Mouse (Mus musculus) liver, embryonic 14.5 days (tissue): ENCODE results near the gene Dusp12. TPM values are rescaled to one million over a fixed set of nuclear protein-coding genes. Genes with fewer than 3 reads are reported as not detected.

ENCODE experiments used
- ATAC-seq: fragments of 200-750 bp; cut with Nextera tagmentation; 2 replicates; pipeline ENCODE4 v1.8.0; 2017; ENCODE audit warnings: moderate number of reproducible peaks, mild to moderate bottlenecking, moderate library complexity; ENCODE audit not compliant: insufficient read depth
- DNase-seq, 3 experiments: peaks; one replicate each; pipeline ENCODE4 v3.0.0-alpha.2; 2012 to 2013; ENCODE audit warnings: low read depth in 3 of 3, low spot score in 3 of 3
- H3K27ac ChIP-seq: fragments of 300-500 bp; sonication (generic); 2 replicates; pipeline ENCODE4 v1.5.1; 2014; ENCODE audit warnings: moderate library complexity, mild to moderate bottlenecking, control low read depth, inconsistent platforms
- H3K27me3 ChIP-seq: fragments of 300-500 bp; sonication (generic); 2 replicates; pipeline ENCODE4 v1.6.1; 2014; ENCODE audit warnings: mild to moderate bottlenecking, low read length, moderate library complexity; ENCODE audit not compliant: control insufficient read depth, insufficient read depth
- H3K36me3 ChIP-seq: fragments of 300-500 bp; sonication (generic); replicated peaks from 2 replicates; pipeline ENCODE4 v1.6.1; 2014; ENCODE audit warnings: low read depth; ENCODE audit not compliant: control insufficient read depth, insufficient read depth
- H3K4me1 ChIP-seq, 2 experiments: fragments of 200-500 bp in 1 of 2; fragments of 300-500 bp in 1 of 2; sonication (generic) in 1 of 2; replicated peaks; 2 replicates each; pipeline ENCODE4 v1.6.1; 2012 to 2014; ENCODE audit warnings: antibody characterized with exemption in 1 of 2, inconsistent platforms in 1 of 2, low read length in 1 of 2; ENCODE audit not compliant: control insufficient read depth in 2 of 2, insufficient read depth in 2 of 2
- H3K4me2 ChIP-seq: fragments of 300-500 bp; sonication (generic); 2 replicates; pipeline ENCODE4 v1.6.1; 2014; ENCODE audit warnings: low read depth, mild to moderate bottlenecking, control low read depth, moderate library complexity
- H3K4me3 ChIP-seq, 2 experiments: fragments of 200-500 bp in 1 of 2; fragments of 300-500 bp in 1 of 2; sonication (generic) in 1 of 2; 2 replicates each; pipeline ENCODE4 v1.5.1; 2012 to 2014; ENCODE audit warnings: low read depth in 2 of 2, low read length in 2 of 2, mild to moderate bottlenecking in 2 of 2, control low read depth in 1 of 2, inconsistent platforms in 1 of 2, moderate library complexity in 1 of 2; ENCODE audit not compliant: insufficient read depth in 1 of 2
- H3K9ac ChIP-seq: fragments of 300-500 bp; sonication (generic); replicated peaks from 2 replicates; pipeline ENCODE4 v1.6.1; 2014; ENCODE audit warnings: mild to moderate bottlenecking, control low read depth, moderate library complexity
- H3K9me3 ChIP-seq: fragments of 300-500 bp; sonication (generic); 2 replicates; pipeline ENCODE4 v1.6.1; 2016; ENCODE audit warnings: low read length, mixed read lengths; ENCODE audit not compliant: control insufficient read depth
- CTCF ChIP-seq: IDR thresholded peaks from 2 replicates; pipeline ENCODE4 v1.5.1; 2016; ENCODE audit warnings: antibody characterized with exemption, low read depth, control low read depth
- EP300 ChIP-seq: IDR thresholded peaks from 2 replicates; pipeline ENCODE4 v1.6.1; 2016; ENCODE audit warnings: antibody characterized with exemption, low read depth
- WGBS: fragments of 180-500 bp; shearing (Covaris S2); extraction: QIAGEN DNeasy Blood & Tissue Kit; methylation state at CpG from one replicate; pipeline ENCODE4 v1.1.7; 2014; ENCODE audit not compliant: insufficient replicate concordance; 5-methylcytosine and 5-hydroxymethylcytosine counted together
- polyA plus RNA-seq, 2 experiments: library from polyadenylated mRNA; depleted of rRNA in 1 of 2; stranded (reverse) in 1 of 2; unstranded in 1 of 2; fragments of >200 nt; fragmentation: Nextera tagmentation in 1 of 2; extraction: Ambion mirVana in 1 of 2; gene quantifications; 2 replicates each; pipeline versions ENCODE4 v1.2.1 to v1.2.3; 2012 to 2014

The Dusp12 gene
- polyA plus RNA-seq, 2 experiments, result 13.6 to 19.1 TPM

GRCm38 (mm10) chr1:170839685-170840084 lies 45.7 kb downstream of the Dusp12 start:
- DNase-seq, result no peak
- no peak for TF ChIP-seq EP300
- peak; percentile 34; the same call in 1 of the 2 replicates for TF ChIP-seq CTCF
- H3K4me2 ChIP-seq, result no peak overlapping the region
- peaks cover 9% of the 10 kb centered on the region for H3K36me3 ChIP-seq
- H3K27me3 ChIP-seq, result no peaks in the 10 kb centered on the region
- H3K9ac ChIP-seq, result no peak overlapping the region
- H3K4me1 ChIP-seq, result peaks cover 4 to 5% of the 10 kb centered on the region in 2 experiments; a peak in 3 of 4 replicates
- H3K9me3 ChIP-seq, result no peaks in the 10 kb centered on the region
- ATAC-seq, result no peak
- H3K27ac ChIP-seq, result no peak overlapping the region
- no peak overlapping the region for H3K4me3 ChIP-seq

DNA sequence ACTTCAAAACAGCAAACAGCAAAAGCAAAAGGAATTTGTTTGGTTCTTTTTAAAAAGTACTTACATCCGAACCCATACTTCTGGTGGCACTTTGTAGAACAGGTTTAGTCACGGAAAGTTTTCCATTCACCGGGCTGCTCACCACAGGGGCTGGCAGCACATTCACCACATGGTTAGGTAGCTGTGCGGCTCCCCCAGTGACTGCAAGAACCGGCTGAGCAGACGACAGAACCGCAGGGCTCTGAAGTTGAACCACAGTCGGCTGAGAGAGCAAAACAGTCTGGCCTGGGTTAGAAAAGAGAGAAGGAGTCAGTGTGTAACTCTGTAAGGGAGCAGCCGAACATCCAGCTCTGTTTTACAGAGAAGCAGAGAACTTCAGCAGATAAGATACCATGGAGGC lies 50.6 kb downstream of the Dusp12 start:
- no peak for DNase-seq
- no peak for TF ChIP-seq CTCF
- TF ChIP-seq EP300, result no peak
- no peak for ATAC-seq
- no peaks in the 10 kb centered on the region for H3K9me3 ChIP-seq
- H3K4me3 ChIP-seq, result no peak overlapping the region
- no peaks in the 10 kb centered on the region for H3K4me1 ChIP-seq
- 75% methylated on average over 9 of the region's 9 CpGs for WGBS
- no peak overlapping the region for H3K27ac ChIP-seq
- no peak overlapping the region for H3K4me2 ChIP-seq
- no peaks in the 10 kb centered on the region for H3K27me3 ChIP-seq
- H3K36me3 ChIP-seq, result peaks cover 6% of the 10 kb centered on the region
- H3K9ac ChIP-seq, result no peak overlapping the region

GRCm38 (mm10) chr1:170829781-170830180 lies 55.6 kb downstream of the Dusp12 start:
- no peaks in the 10 kb centered on the region for H3K27me3 ChIP-seq
- H3K36me3 ChIP-seq, result peaks cover 4% of the 10 kb centered on the region
- no peaks in the 10 kb centered on the region for H3K9me3 ChIP-seq
- no peak overlapping the region for H3K27ac ChIP-seq
- DNase-seq, result no peak
- no peaks in the 10 kb centered on the region for H3K4me1 ChIP-seq
- ATAC-seq, result no peak
- no peak overlapping the region for H3K9ac ChIP-seq
- H3K4me2 ChIP-seq, result no peak overlapping the region
- 85% methylated on average over 1 of the region's 1 CpGs for WGBS
- H3K4me3 ChIP-seq, result no peak overlapping the region
- TF ChIP-seq EP300, result no peak
- no peak for TF ChIP-seq CTCF

DNA sequence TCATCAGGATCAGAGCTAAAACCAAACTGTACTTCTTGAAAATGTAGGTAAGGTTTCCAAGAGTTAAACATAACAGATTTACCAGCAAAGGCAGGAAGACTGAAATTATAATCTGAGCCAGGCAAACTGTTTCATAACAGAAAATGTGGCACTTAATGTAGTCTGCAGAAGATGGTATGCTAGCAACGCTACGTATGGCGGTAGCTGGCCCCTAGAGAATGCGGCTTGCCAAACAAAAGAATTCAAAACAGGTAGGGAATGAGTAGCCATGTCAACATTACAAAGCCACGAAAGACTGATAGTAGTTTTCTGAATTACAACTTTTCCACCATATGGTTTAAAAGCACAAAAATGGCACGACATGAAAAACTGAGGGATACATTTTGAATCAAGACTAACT lies 56.0 kb downstream of the Dusp12 start:
- Histone ChIP-seq H3K27ac (no peak overlapping the region), H3K4me1 (no peaks in the 10 kb centered on the region), H3K4me3 (no peak overlapping the region), H3K9ac (no peak overlapping the region), H3K27me3 (no peaks in the 10 kb centered on the region), H3K9me3 (no peaks in the 10 kb centered on the region), H3K4me2 (no peak overlapping the region), H3K36me3 (peaks cover under 1% of the 10 kb centered on the region; the same call in 1 of the 2 replicates)
- no peak for TF ChIP-seq CTCF
- TF ChIP-seq EP300, result no peak
- DNase-seq (no peak), ATAC-seq (no peak)
- 83% methylated on average over 6 of the region's 6 CpGs for WGBS

Other genes starting within 250 kb of the Dusp12 start
- 0.73 and 0.74 TPM in 2 replicates for gene Olfml2b, start 241.0 kb downstream of the Dusp12 start, polyA plus RNA-seq (2012; rRNA removed)
- gene Olfml2b, start 241.0 kb downstream of the Dusp12 start, polyA plus RNA-seq (2014; fragmentation: Nextera tagmentation; extraction: Ambion mirVana), result 1.1 and 1.2 TPM in 2 replicates
- 3.7 and 4.8 TPM in 2 replicates for gene Atf6, start 17.8 kb downstream of the Dusp12 start, polyA plus RNA-seq (2012; rRNA removed)
- gene Atf6, start 17.8 kb downstream of the Dusp12 start, polyA plus RNA-seq (2014; fragmentation: Nextera tagmentation; extraction: Ambion mirVana), result 6.6 and 8.2 TPM in 2 replicates
- gene Gm26620, start 475 bp downstream of the Dusp12 start, polyA plus RNA-seq (2012; rRNA removed), result 0.26 and 0.54 TPM in 2 replicates
- 0.38 and 0.47 TPM in 2 replicates for gene Gm26620, start 475 bp downstream of the Dusp12 start, polyA plus RNA-seq (2014; fragmentation: Nextera tagmentation; extraction: Ambion mirVana)
- 0.03 and 0.05 TPM in 2 replicates for gene Fcrlb, start 27.4 kb upstream of the Dusp12 start, polyA plus RNA-seq (2012; rRNA removed)
- gene Fcrlb, start 27.4 kb upstream of the Dusp12 start, polyA plus RNA-seq (2014; fragmentation: Nextera tagmentation; extraction: Ambion mirVana), result not detected in 2 replicates
- 0.35 and 0.51 TPM in 2 replicates for gene Fcrla, start 42.0 kb upstream of the Dusp12 start, polyA plus RNA-seq (2012; rRNA removed)
- 0.37 and 0.56 TPM in 2 replicates for gene Fcrla, start 42.0 kb upstream of the Dusp12 start, polyA plus RNA-seq (2014; fragmentation: Nextera tagmentation; extraction: Ambion mirVana)
- 2.2 and 3.3 TPM in 2 replicates for gene Fcgr2b, start 91.0 kb upstream of the Dusp12 start, polyA plus RNA-seq (2012; rRNA removed)
- gene Fcgr2b, start 91.0 kb upstream of the Dusp12 start, polyA plus RNA-seq (2014; fragmentation: Nextera tagmentation; extraction: Ambion mirVana), result 2.4 and 3.4 TPM in 2 replicates
- 1.9 and 2.6 TPM in 2 replicates for gene Fcgr4, start 133.4 kb upstream of the Dusp12 start, polyA plus RNA-seq (2012; rRNA removed)
- 1.7 and 2.0 TPM in 2 replicates for gene Fcgr4, start 133.4 kb upstream of the Dusp12 start, polyA plus RNA-seq (2014; fragmentation: Nextera tagmentation; extraction: Ambion mirVana)
- 12.7 and 14.6 TPM in 2 replicates for gene Fcgr3, start 179.4 kb upstream of the Dusp12 start, polyA plus RNA-seq (2012; rRNA removed)
- 19.2 and 24.6 TPM in 2 replicates for gene Fcgr3, start 179.4 kb upstream of the Dusp12 start, polyA plus RNA-seq (2014; fragmentation: Nextera tagmentation; extraction: Ambion mirVana)
- gene Cfap126, start 228.4 kb upstream of the Dusp12 start, polyA plus RNA-seq (2012; rRNA removed), result 1.8 and 2.2 TPM in 2 replicates
- 1.9 and 2.6 TPM in 2 replicates for gene Cfap126, start 228.4 kb upstream of the Dusp12 start, polyA plus RNA-seq (2014; fragmentation: Nextera tagmentation; extraction: Ambion mirVana)